Mouse (Mus musculus): ENCODE measurements at regions not wholly inside any gene's neighbourhood (a gene's known extent, or its start where the extent isn't known, plus 50 kb on each side); places are given as distances from the start of the nearest gene placed in this dataset.

DNA sequence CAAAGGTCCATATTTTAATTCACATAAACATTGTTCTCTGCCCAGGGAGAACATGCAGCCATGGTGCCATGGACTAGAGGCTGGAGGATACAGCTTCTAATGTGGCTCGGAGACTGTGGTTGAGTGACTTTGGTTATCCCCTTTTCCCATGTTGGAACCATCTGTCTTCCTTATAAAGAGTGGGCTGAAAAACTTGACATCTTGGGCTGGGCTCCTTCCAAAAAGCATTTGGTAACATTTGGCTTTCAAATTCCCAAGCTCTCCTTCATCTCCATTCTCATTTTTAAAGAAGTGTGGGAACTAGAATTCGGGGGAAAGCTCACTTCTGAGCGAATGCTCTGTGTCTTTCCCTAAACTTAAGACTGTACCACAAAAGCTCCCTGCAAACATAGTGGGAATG lies 50.3 kb upstream of the Cxcl12 start:
- no peak for DNase-seq
